Mouse (Mus musculus) WW6 (cell line): ENCODE measurements around the gene Gm20388.

Source experiments
- DNase-seq: peaks from one replicate; pipeline ENCODE4 v3.0.0-alpha.2; 2013; ENCODE audit warnings: low read depth, low spot score

Gene Gm20388

GRCm38 (mm10) chr8:122326114-122326542, 2415.5 kb downstream of the Gm20388 start:
- no peak for DNase-seq

- DNase-seq: no peak
These were observed 2418.4 kb downstream of the Gm20388 start for GRCm38 (mm10) chr8:122329072-122329471.

GRCm38 (mm10) chr8:122329553-122330239, 2419.1 kb downstream of the Gm20388 start:
- no peak for DNase-seq

- no peak for DNase-seq
These were observed 2419.9 kb downstream of the Gm20388 start for GRCm38 (mm10) chr8:122330446-122331133.

GRCm38 (mm10) chr8:122331134-122331523, 2420.5 kb downstream of the Gm20388 start:
- DNase-seq: no peak

- DNase-seq: no peak
These were observed 2422.3 kb downstream of the Gm20388 start for GRCm38 (mm10) chr8:122332753-122333506.

GRCm38 (mm10) chr8:122333531-122333930, 2422.9 kb downstream of the Gm20388 start:
- DNase-seq: no peak

- no peak for DNase-seq
These were observed 2424.3 kb downstream of the Gm20388 start for GRCm38 (mm10) chr8:122334791-122335490.

- DNase-seq: no peak
These were observed 2425.1 kb downstream of the Gm20388 start for GRCm38 (mm10) chr8:122335638-122336250.

GRCm38 (mm10) chr8:122336251-122336910, 2425.7 kb downstream of the Gm20388 start:
- DNase-seq: peak; percentile 54

- DNase-seq: no peak
These were observed 2428.2 kb downstream of the Gm20388 start for GRCm38 (mm10) chr8:122338852-122339251.

GRCm38 (mm10) chr8:122340761-122341160, 2430.1 kb downstream of the Gm20388 start:
- DNase-seq: no peak

- DNase-seq: no peak
These were observed 2431.1 kb downstream of the Gm20388 start for GRCm38 (mm10) chr8:122341790-122342189.

- DNase-seq: no peak
These were observed 2431.7 kb downstream of the Gm20388 start for GRCm38 (mm10) chr8:122342362-122342761.

GRCm38 (mm10) chr8:122342806-122343209, 2432.2 kb downstream of the Gm20388 start:
- no peak for DNase-seq

- no peak for DNase-seq
These were observed 2432.7 kb downstream of the Gm20388 start for GRCm38 (mm10) chr8:122343341-122343740.

GRCm38 (mm10) chr8:122343758-122344157, 2433.1 kb downstream of the Gm20388 start:
- no peak for DNase-seq

GRCm38 (mm10) chr8:122344219-122344618, 2433.6 kb downstream of the Gm20388 start:
- DNase-seq: no peak

- DNase-seq: no peak
These were observed 2434.8 kb downstream of the Gm20388 start for GRCm38 (mm10) chr8:122345181-122346095.
